Mouse (Mus musculus) hindbrain, embryonic 12.5 days (tissue): ENCODE data around the gene Ccl22. TPM values are rescaled to one million over a fixed set of nuclear protein-coding genes. Genes with fewer than 3 reads are reported as not detected.

Experiments
- ATAC-seq: fragments of 200-750 bp; cut with Nextera tagmentation; 2 replicates; pipeline ENCODE4 v1.8.0; 2017; ENCODE audit warnings: moderate TSS enrichment; ENCODE audit not compliant: low FRiP score
- H3K27ac ChIP-seq: fragments of 300-500 bp; sonication (generic); 2 replicates; pipeline ENCODE4 v1.5.1; 2016; ENCODE audit warnings: mild to moderate bottlenecking
- H3K27me3 ChIP-seq: fragments of 300-500 bp; sonication (generic); 2 replicates; pipeline ENCODE4 v1.6.1; 2016; ENCODE audit warnings: mild to moderate bottlenecking
- H3K36me3 ChIP-seq: fragments of 300-500 bp; sonication (generic); 2 replicates; pipeline ENCODE4 v1.6.1; 2016; ENCODE audit warnings: mild to moderate bottlenecking
- H3K4me1 ChIP-seq: fragments of 300-500 bp; sonication (generic); 2 replicates; pipeline ENCODE4 v1.6.1; 2016
- H3K4me2 ChIP-seq: fragments of 300-500 bp; sonication (generic); replicated peaks from 2 replicates; pipeline ENCODE4 v1.6.1; 2016; ENCODE audit warnings: mild to moderate bottlenecking
- H3K4me3 ChIP-seq: fragments of 300-500 bp; sonication (generic); 2 replicates; pipeline ENCODE4 v1.5.1; 2016; ENCODE audit warnings: mild to moderate bottlenecking
- H3K9ac ChIP-seq: fragments of 300-500 bp; sonication (generic); 2 replicates; pipeline ENCODE4 v1.6.1; 2016; ENCODE audit warnings: mild to moderate bottlenecking, moderate library complexity
- H3K9me3 ChIP-seq: fragments of 300-500 bp; sonication (generic); replicated peaks from 2 replicates; pipeline ENCODE4 v1.6.1; 2016; ENCODE audit warnings: mild to moderate bottlenecking
- WGBS: fragments of 180-500 bp; shearing (Covaris S2); methylation state at CpG from one replicate; pipeline ENCODE4 v1.1.7; 2016; 5-methylcytosine and 5-hydroxymethylcytosine counted together
- polyA plus RNA-seq: library from polyadenylated mRNA; unstranded; fragments of >200 nt; fragmentation: Nextera tagmentation; extraction: Ambion mirVana; gene quantifications from 2 replicates; pipeline ENCODE4 v1.2.1, GENCODE M21; 2016

The Ccl22 gene
- polyA plus RNA-seq, 1 experiment from 2014 or later = not detected

DNA sequence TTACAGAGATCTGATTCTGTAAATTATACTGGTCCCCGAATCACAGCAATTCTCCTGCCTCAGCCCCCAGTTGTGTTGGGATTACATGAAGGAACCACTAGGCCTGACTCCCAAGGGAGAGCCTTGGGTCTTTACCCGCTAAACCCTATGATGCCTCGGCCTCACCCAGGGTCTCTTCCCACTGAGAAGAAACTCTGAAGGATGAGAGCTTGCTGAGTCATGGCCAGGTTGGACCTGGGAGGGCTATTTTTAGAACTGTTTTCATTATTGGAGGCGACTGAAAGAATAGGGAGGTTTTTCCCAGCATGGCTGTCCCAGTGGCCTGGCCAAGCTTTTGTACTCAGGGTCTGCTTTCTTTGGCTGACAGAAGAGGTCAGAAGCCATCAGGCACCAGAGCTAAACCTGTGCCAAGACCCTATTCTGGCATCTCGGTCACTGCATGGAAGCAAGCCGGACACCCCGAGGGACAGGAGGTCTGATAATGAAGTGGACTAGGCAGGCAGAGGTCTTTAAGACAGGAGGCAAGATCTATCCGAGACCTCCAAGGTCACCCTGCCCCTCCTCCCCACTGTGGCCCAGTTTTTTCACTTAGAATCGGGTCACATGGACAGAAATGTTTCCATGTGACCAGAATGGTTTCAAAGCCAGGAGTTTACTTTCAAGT is 38.5 kb upstream of the Ccl22 start:
- H3K27me3 ChIP-seq = peaks cover 7% of the 10 kb centered on the region; the same call in 1 of the 2 replicates
- no peak overlapping the region for H3K4me3 ChIP-seq
- H3K9me3 ChIP-seq = no peaks in the 10 kb centered on the region
- WGBS = 75% methylated on average over 9 of the region's 9 CpGs
- H3K4me2 ChIP-seq = no peak overlapping the region
- H3K27ac ChIP-seq = no peak overlapping the region
- H3K9ac ChIP-seq = no peak overlapping the region
- H3K4me1 ChIP-seq = no peaks in the 10 kb centered on the region
- ATAC-seq = no peak
- H3K36me3 ChIP-seq = no peaks in the 10 kb centered on the region

DNA sequence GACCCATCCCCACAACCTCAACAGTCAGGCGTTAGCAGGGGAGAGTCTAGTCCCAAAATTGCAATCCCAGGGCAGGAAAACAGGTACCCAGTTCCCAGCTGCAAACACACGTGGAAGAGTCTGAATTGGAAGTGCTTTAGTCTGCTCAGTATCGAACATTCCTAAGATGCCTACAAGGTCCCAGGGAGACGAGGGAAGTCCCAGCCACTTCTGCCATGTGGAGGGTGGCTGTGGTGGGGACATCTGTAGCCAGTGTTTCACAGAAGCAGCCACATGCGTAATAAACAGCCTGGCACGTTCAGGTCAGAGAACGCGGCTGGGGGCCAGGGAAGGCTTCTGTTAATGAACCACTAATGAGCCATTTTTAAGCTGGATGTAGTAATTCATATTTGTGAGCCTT is 35.1 kb upstream of the Ccl22 start:
- Histone ChIP-seq H3K4me1 (no peaks in the 10 kb centered on the region), H3K9ac (no peak overlapping the region), H3K27ac (no peak overlapping the region), H3K9me3 (no peaks in the 10 kb centered on the region), H3K4me3 (no peak overlapping the region), H3K36me3 (no peaks in the 10 kb centered on the region), H3K4me2 (no peak overlapping the region), H3K27me3 (peaks cover 4% of the 10 kb centered on the region; the same call in 1 of the 2 replicates)
- 61% methylated on average over 8 of the region's 8 CpGs for WGBS
- no peak for ATAC-seq

DNA sequence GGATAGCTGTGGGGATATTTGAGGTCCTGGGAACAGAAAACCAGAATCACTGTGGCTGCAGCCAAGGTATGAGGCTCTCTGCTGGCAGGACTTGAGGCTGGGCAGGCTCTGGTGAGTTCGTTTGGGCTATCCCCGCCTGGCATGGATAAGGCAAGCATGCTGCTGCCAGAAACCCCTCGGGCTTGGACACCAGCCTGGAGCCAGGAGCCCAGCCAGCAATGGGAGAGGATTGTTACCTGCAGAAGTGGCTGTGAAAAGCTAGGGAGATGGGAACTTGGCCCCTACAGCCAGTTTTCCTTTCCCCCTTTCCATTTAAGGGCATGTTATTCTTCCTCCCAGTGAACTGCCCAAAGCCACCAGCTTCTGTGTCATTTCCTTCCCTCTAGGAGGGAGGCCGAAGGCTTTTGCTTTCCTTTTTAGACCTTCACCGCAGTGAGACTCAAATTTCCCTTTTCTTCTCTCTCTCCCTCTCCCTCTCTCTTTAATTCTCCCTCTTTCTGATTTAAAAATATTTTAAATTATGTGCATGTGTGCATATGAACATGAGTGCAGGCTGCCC is 34.2 kb upstream of the Ccl22 start:
- Histone ChIP-seq H3K9ac (no peak overlapping the region), H3K27ac (no peak overlapping the region)
- WGBS = 68% methylated on average over 5 of the region's 5 CpGs

DNA sequence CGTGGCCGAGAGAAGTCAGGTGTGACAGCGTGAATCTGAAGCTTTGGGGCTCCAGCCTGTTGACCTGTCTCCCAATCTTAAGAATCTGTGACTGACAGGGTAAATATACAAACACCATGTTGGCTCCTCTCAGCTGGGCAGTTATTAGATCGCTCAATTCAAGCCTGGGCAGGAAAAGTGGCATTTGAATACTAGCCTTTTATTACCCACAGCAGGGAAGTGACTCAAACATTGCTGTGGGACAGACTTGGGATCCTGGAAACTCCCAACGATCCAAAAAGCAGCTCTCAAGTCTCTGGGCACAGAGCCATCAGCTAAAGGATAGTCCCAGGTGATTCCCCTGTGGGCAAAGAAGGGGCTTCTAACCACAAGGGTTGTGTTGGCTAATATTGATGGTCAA is 30.8 kb upstream of the Ccl22 start:
- no peaks in the 10 kb centered on the region for H3K36me3 ChIP-seq
- no peak for ATAC-seq
- no peaks in the 10 kb centered on the region for H3K9me3 ChIP-seq
- no peaks in the 10 kb centered on the region for H3K4me1 ChIP-seq
- H3K4me3 ChIP-seq = no peak overlapping the region
- H3K9ac ChIP-seq = no peak overlapping the region
- H3K4me2 ChIP-seq = no peak overlapping the region
- no peaks in the 10 kb centered on the region for H3K27me3 ChIP-seq
- WGBS = 54% methylated on average over 5 of the region's 5 CpGs
- H3K27ac ChIP-seq = no peak overlapping the region

More for the DNA sequence above, 34.2 kb upstream of the Ccl22 start:
- Histone ChIP-seq H3K4me2 (no peak overlapping the region), H3K9me3 (no peaks in the 10 kb centered on the region), H3K27me3 (no peaks in the 10 kb centered on the region), H3K36me3 (no peaks in the 10 kb centered on the region), H3K4me1 (no peaks in the 10 kb centered on the region), H3K4me3 (no peak overlapping the region)
- no peak for ATAC-seq

DNA sequence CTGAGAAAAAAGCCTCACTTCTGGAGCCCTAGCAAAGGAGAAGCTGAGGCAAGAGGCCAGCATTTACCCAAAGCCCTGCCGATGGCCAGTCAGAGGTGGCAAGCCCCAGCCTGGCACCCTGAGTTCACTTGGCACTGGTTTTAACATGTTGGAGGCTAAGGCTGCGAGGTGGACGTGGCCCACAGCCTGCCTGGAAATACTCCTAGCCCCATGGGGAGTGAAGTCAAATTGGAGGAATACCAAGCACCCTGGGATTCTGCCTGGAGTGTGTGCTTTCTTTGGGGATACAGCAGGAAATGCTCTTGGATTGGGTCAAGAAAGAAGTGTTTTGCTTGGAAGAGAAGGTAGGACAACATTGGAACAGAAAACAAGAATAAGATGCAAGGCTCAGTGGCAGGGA is 29.5 kb upstream of the Ccl22 start:
- WGBS = 77% methylated on average over 3 of the region's 3 CpGs
- Histone ChIP-seq H3K27ac (no peak overlapping the region), H3K4me3 (no peak overlapping the region), H3K4me1 (no peaks in the 10 kb centered on the region), H3K36me3 (no peaks in the 10 kb centered on the region), H3K4me2 (no peak overlapping the region), H3K9ac (no peak overlapping the region), H3K9me3 (no peaks in the 10 kb centered on the region), H3K27me3 (no peaks in the 10 kb centered on the region)
- ATAC-seq = no peak

DNA sequence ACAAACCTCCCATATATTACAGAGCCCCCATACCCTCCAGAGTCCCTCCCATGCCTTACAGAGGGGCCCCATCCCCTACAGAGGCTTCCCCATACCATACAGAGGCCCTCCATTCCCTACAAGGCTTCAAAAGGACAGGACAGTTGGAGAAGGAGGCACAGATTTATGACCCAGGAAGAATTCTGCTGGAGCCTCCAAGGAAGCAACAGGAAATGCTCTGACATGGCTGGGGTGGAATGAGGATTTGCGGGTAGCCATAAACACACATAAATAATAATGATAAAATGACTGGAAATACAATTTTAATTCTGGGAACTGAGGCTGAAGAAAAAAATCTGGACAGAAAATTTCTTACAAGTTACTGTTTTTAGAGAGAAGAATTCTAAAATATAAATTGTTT is 28.5 kb upstream of the Ccl22 start:
- Histone ChIP-seq H3K27ac (no peak overlapping the region), H3K4me2 (no peak overlapping the region), H3K9me3 (no peaks in the 10 kb centered on the region), H3K9ac (no peak overlapping the region), H3K4me1 (no peaks in the 10 kb centered on the region), H3K27me3 (no peaks in the 10 kb centered on the region), H3K4me3 (no peak overlapping the region), H3K36me3 (no peaks in the 10 kb centered on the region)
- 93% methylated on average over 1 of the region's 1 CpGs for WGBS
- ATAC-seq = no peak

DNA sequence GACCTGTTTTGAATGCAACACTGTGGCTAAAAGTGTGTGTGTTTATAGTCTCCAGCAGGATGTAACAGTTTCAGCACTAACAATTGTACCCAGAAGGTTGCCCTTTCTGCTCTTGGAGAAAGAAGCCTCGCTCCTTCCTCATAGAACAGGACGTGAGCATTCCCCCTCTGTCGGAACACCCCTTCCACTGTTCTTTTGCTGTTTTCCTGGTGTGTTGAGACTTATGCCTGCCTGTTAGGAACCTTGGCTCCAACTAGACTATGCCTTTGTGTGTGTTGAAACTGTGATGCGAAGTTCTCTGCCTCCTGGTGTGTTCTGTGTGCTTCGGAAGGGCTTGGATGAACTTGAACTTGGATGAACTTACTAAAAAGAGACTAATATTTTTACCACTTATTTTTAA is 19.4 kb upstream of the Ccl22 start:
- no peaks in the 10 kb centered on the region for H3K36me3 ChIP-seq
- no peak overlapping the region for H3K4me2 ChIP-seq
- no peak overlapping the region for H3K27ac ChIP-seq
- ATAC-seq = no peak
- no peaks in the 10 kb centered on the region for H3K27me3 ChIP-seq
- no peak overlapping the region for H3K4me3 ChIP-seq
- 91% methylated on average over 5 of the region's 5 CpGs for WGBS
- H3K4me1 ChIP-seq = no peaks in the 10 kb centered on the region
- H3K9ac ChIP-seq = no peak overlapping the region
- no peaks in the 10 kb centered on the region for H3K9me3 ChIP-seq

DNA sequence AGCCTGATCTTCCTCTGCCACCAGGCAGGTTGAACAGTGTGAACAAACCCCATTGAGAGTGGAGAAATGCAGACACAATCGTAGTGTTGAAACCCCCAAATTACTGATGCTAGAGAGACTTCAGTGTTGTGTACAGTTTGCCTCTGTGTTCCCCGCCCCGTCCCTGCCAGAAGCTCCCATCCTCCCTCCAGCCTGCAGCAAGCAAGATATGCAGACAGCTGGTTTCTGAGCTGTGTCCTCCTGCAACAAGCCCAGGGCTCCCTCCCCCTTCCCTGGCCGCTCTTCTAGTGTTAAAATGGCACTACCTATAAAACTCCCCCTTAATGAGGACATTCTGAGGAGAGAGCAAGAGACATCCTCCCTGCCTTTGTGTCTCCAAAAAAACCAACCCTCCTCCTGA is 16.1 kb upstream of the Ccl22 start:
- Histone ChIP-seq H3K4me3 (no peak overlapping the region), H3K27me3 (no peaks in the 10 kb centered on the region), H3K9me3 (no peaks in the 10 kb centered on the region), H3K4me2 (no peak overlapping the region), H3K4me1 (no peaks in the 10 kb centered on the region), H3K27ac (no peak overlapping the region), H3K36me3 (no peaks in the 10 kb centered on the region), H3K9ac (no peak overlapping the region)
- no peak for ATAC-seq
- WGBS = 74% methylated on average over 4 of the region's 4 CpGs

DNA sequence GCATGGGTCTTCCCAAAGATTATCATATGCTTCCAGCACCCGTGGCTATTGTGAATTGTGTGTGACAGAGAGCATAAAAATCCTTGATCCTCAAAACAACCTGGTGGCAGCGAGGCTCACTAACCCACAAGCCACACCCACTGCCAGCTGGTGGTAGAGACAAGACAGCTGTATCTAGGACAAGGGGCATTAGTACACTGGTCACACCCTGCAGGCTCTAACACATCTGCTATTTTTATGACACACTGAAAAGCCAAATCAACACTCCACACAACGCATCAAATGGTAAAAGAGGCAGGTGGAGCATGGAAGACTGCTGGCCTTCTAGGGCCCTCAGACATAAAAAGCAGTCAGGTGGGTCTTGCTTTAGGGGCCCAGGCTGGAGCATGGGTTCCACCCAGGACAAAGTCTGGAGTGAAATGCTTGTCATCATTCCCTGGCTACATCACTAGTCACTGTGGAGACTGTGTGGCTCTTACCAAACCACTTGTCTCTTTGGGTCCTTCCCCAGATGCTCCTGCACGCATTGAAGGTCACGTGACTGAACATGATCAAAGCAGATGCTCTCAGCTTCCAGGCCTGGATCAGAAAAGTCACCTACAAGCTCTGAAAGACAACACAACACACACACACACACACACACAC is 11.4 kb upstream of the Ccl22 start:
- H3K9ac ChIP-seq = no peak overlapping the region
- H3K4me2 ChIP-seq = no peak overlapping the region
- no peaks in the 10 kb centered on the region for H3K27me3 ChIP-seq
- no peaks in the 10 kb centered on the region for H3K36me3 ChIP-seq
- ATAC-seq = no peak
- no peak overlapping the region for H3K4me3 ChIP-seq
- no peaks in the 10 kb centered on the region for H3K4me1 ChIP-seq
- no peaks in the 10 kb centered on the region for H3K9me3 ChIP-seq
- WGBS = 74% methylated on average over 5 of the region's 5 CpGs
- no peak overlapping the region for H3K27ac ChIP-seq

DNA sequence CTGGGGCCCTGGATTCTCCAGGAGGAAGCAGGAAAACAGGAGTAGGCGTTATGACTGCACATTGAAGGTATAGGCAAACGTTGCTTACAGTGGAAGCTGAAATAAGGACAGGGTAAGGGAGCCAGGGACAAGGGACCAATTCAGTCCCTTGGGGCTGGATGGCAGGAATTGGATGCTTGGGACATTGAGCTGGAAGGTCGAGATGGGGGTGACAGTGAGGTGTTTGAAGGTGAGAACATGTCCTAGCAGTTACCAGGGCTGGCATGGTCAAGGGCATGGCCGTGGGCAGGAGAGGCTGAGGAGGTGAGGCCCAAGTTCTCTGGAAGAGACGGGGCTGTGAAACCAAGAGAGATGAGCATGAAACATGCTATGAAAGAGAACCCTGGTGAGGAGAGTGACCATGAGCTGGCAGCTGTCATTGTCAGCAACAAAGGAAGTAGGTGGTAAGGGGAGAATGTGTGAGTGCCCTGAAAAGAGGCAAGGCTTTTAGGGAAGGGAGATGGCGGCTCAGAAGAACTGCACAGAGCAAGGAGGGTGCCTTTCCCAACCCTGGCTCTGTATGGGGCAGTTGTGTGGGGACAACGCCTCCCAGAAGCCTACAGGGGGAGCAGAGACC is 10.5 kb upstream of the Ccl22 start:
- Histone ChIP-seq H3K4me3 (no peak overlapping the region), H3K4me1 (no peaks in the 10 kb centered on the region), H3K27me3 (no peaks in the 10 kb centered on the region), H3K27ac (no peak overlapping the region), H3K9ac (no peak overlapping the region), H3K4me2 (no peak overlapping the region), H3K36me3 (no peaks in the 10 kb centered on the region), H3K9me3 (no peaks in the 10 kb centered on the region)
- WGBS = 73% methylated on average over 7 of the region's 7 CpGs
- ATAC-seq = no peak

DNA sequence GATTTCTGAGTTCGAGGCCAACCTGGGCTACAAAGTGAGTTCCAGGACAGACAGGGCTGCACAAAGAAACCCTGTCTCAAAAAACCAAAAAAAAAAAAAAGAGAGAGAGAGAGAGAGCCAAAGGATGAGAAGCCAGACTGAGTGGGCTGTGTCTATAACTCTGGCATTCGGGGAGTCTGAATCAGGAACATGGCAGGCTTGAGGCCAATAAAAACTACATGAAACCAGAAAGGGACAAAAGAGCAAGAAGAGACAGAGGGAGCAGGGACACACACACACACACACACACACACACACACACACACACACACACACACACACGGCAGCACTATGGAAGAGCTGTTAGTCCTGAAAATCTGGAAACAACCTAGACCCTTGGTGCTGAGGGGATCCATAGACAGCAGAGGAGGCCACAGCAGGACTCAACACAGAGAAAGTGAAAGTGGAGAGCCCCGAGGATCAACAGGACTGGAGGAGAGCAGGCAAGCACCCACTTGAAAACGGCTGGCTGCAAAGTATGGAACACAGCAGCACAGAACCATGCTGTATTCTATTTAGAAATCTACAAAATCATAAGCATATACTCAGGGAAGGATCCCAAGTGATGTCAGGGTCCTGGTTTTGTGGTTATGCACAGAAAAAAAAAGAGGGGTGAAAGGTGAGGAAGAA is 9.8 kb upstream of the Ccl22 start:
- H3K9ac ChIP-seq = no peak overlapping the region
- no peak overlapping the region for H3K27ac ChIP-seq
- H3K36me3 ChIP-seq = no peaks in the 10 kb centered on the region
- no peaks in the 10 kb centered on the region for H3K4me1 ChIP-seq
- H3K9me3 ChIP-seq = no peaks in the 10 kb centered on the region
- no peak overlapping the region for H3K4me3 ChIP-seq
- ATAC-seq = no peak
- H3K4me2 ChIP-seq = no peak overlapping the region
- H3K27me3 ChIP-seq = no peaks in the 10 kb centered on the region
- 74% methylated on average over 5 of the region's 5 CpGs for WGBS

DNA sequence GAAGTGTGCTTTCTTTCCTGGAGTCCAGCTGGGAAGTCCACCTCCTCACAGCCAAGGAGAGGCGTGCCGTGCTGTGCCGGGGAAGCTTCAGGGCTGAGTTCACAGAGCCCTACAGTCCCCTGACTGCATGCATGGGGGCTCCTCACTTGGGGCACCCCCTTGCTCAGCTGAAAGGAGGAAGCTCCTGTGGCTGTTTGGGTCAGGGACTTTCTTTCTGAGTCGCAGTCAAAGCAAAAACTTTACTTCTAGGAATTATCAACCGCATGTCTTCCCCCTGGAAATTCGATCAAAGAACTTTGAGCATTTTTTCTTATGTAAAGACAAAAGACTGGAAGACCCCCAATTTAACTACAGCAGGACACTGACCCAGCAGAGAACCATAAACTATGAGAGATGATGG is 5.6 kb upstream of the Ccl22 start:
- Histone ChIP-seq H3K4me2 (no peak overlapping the region), H3K4me3 (no peak overlapping the region), H3K4me1 (no peaks in the 10 kb centered on the region), H3K36me3 (no peaks in the 10 kb centered on the region), H3K9me3 (no peaks in the 10 kb centered on the region), H3K27me3 (no peaks in the 10 kb centered on the region), H3K27ac (no peak overlapping the region), H3K9ac (0 out of 2 replicates have a peak overlapping the region, but pooled peaks have one; percentile 35)
- no peak for ATAC-seq
- WGBS = 81% methylated on average over 6 of the region's 6 CpGs
